Mouse (Mus musculus): ENCODE results near the gene Wdr63. TPM values are rescaled to one million over a fixed set of nuclear protein-coding genes. Genes with fewer than 3 reads are reported as not detected.

Wdr63 gene
- total and polyA plus RNA-seq, 2 experiments: 0.17 to 0.18 TPM

- no peak for TF ChIP-seq POLR2A (IDR thresholded peaks at IDR 0.05; ENCODE audit: extremely low read depth, insufficient read depth, low read length)
- TF ChIP-seq CTCF (IDR thresholded peaks at IDR 0.05; ENCODE audit: low read depth, low read length): no peak
- WGBS: 11% methylated on average over 10 of the region's 10 CpGs
- peak; percentile 94 for DNase-seq (ENCODE audit: extremely low read depth, low read depth, low spot score)
- Histone ChIP-seq H3K27me3 (ENCODE audit: control insufficient read depth, insufficient read depth, low read length) (no peaks in the 10 kb centered on the region), H3K4me1 (ENCODE audit: control insufficient read depth, insufficient read depth, low read length) (peaks cover 13% of the 10 kb centered on the region; the same call in 1 of the 2 replicates), H3K4me3 (ENCODE audit: insufficient read depth, low read depth, low read length) (no peak overlapping the region), H3K79me2 (ENCODE audit: control insufficient read depth, insufficient read depth, low read length) (peaks cover 4% of the 10 kb centered on the region; the same call in 1 of the 2 replicates), H3K9ac (ENCODE audit: low read depth, low read length) (peak overlapping the region; percentile 12; the same call in 1 of the 2 replicates), H3K27ac (replicated peaks; ENCODE audit: insufficient read depth, low read depth, low read length) (peak overlapping the region; percentile 86), H3K36me3 (ENCODE audit: control insufficient read depth, insufficient read depth, low read length) (no peaks in the 10 kb centered on the region)
Measured at GRCm38 (mm10) chr3:145992796-145993195, 115.1 kb downstream of the Wdr63 start.

DNA sequence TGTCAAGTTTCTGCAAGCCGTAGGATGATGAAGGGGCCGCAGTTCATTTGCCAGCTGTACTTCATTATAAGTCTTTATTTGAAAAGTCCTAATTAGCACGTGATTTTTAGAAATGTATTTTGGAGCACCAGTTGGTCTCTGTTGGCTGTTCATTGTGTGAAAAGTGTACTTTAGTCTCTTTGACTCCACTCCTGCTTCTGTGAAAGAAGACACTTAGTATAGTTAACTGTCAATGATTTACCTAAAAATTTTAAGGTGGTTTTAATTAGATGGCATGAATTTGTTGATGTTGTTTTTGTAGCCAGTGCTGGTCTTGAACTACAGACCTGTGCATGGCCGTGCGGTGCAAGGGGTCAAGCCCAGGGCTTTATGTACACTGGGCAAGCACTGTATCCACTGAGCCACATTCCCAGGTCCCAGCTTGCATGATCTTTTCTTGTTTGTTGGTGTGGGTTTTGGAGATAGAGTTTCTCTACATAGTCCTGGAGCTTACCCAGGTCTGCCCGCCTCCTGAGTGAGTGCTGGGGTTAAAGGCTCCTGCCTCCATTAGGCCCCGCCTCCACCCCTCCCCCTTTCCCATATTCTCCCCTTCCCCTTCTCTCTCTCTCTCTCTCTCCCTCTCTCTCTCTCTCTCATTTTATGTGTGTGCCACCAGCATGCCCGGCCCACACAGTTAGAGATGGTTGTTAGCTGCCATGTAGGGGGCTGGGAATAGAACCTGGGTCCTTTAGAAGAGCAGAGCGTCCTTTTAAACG is 115.8 kb downstream of the Wdr63 start:
- no peak overlapping the region for H3K4me3 ChIP-seq (ENCODE audit: insufficient read depth, low read depth, low read length)
- H3K36me3 ChIP-seq (ENCODE audit: control insufficient read depth, insufficient read depth, low read length): no peaks in the 10 kb centered on the region
- no peaks in the 10 kb centered on the region for H3K27me3 ChIP-seq (ENCODE audit: control insufficient read depth, insufficient read depth, low read length)
- H3K27ac ChIP-seq (replicated peaks; ENCODE audit: insufficient read depth, low read depth, low read length): peak overlapping the region; percentile 75
- peaks cover 13% of the 10 kb centered on the region; the same call in 1 of the 2 replicates for H3K4me1 ChIP-seq (ENCODE audit: control insufficient read depth, insufficient read depth, low read length)
- DNase-seq (ENCODE audit: extremely low read depth, low read depth, low spot score): peak; percentile 70
- WGBS: 40% methylated on average over 10 of the region's 10 CpGs
- TF ChIP-seq POLR2A (IDR thresholded peaks at IDR 0.05; ENCODE audit: extremely low read depth, insufficient read depth, low read length) (no peak), CTCF (IDR thresholded peaks at IDR 0.05; ENCODE audit: low read depth, low read length) (no peak)
- peaks cover 4% of the 10 kb centered on the region; the same call in 1 of the 2 replicates for H3K79me2 ChIP-seq (ENCODE audit: control insufficient read depth, insufficient read depth, low read length)
- H3K9ac ChIP-seq (ENCODE audit: low read depth, low read length): no peak overlapping the region

DNA sequence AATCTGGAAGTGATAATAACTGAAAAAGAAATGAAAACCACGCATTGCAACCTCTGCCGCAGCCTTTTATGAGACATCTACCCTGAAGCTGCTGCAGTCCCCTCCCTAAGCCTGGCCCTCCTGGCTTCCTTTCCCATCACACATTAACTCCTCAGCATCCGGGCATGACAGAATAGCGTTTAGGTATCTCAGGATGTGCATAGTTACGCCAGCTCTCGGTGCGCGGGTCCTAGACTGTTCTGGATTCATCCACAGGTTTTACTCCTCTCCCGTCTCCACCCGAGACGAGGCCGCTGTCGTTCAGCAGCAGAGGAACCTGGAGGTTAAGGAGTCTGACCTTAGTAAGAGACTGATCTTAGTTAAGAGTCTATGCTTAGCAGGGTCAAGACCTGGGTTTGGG is 116.8 kb downstream of the Wdr63 start:
- Histone ChIP-seq H3K4me3 (ENCODE audit: insufficient read depth, low read depth, low read length) (no peak overlapping the region), H3K27ac (replicated peaks; ENCODE audit: insufficient read depth, low read depth, low read length) (no peak overlapping the region), H3K79me2 (ENCODE audit: control insufficient read depth, insufficient read depth, low read length) (peaks cover 4% of the 10 kb centered on the region; the same call in 1 of the 2 replicates), H3K36me3 (ENCODE audit: control insufficient read depth, insufficient read depth, low read length) (no peaks in the 10 kb centered on the region), H3K9ac (ENCODE audit: low read depth, low read length) (no peak overlapping the region), H3K27me3 (ENCODE audit: control insufficient read depth, insufficient read depth, low read length) (no peaks in the 10 kb centered on the region), H3K4me1 (ENCODE audit: control insufficient read depth, insufficient read depth, low read length) (peaks cover 18% of the 10 kb centered on the region)
- TF ChIP-seq CTCF (IDR thresholded peaks at IDR 0.05; ENCODE audit: low read depth, low read length) (no peak), POLR2A (IDR thresholded peaks at IDR 0.05; ENCODE audit: extremely low read depth, insufficient read depth, low read length) (no peak)
- no peak for DNase-seq (ENCODE audit: extremely low read depth, low read depth, low spot score)
- WGBS: 86% methylated on average over 13 of the region's 13 CpGs

Other genes with a start within 250 kb of the Wdr63 start
- gene Bcl10, start 185.3 kb downstream of the Wdr63 start, total RNA-seq (2014; rRNA removed): 12.0 and 15.3 TPM in 2 replicates
- gene Bcl10, start 185.3 kb downstream of the Wdr63 start, polyA plus RNA-seq (2012; rRNA removed): 4.7 and 5.7 TPM in 2 replicates
- 6.7 and 8.2 TPM in 2 replicates for gene 2410004B18Rik, start 170.1 kb downstream of the Wdr63 start, total RNA-seq (2014; rRNA removed)
- 3.6 and 3.7 TPM in 2 replicates for gene 2410004B18Rik, start 170.1 kb downstream of the Wdr63 start, polyA plus RNA-seq (2012; rRNA removed)
- gene Syde2, start 120.3 kb downstream of the Wdr63 start, total RNA-seq (2014; rRNA removed): 5.4 and 7.9 TPM in 2 replicates
- gene Syde2, start 120.3 kb downstream of the Wdr63 start, polyA plus RNA-seq (2012; rRNA removed): 1.3 and 1.7 TPM in 2 replicates
- gene Mcoln3, start 9.3 kb upstream of the Wdr63 start, total RNA-seq (2014; rRNA removed): not detected in 2 replicates
- gene Mcoln3, start 9.3 kb upstream of the Wdr63 start, polyA plus RNA-seq (2012; rRNA removed): not detected in 2 replicates
- gene Mcoln2, start 41.7 kb upstream of the Wdr63 start, total RNA-seq (2014; rRNA removed): 0.34 and 0.55 TPM in 2 replicates
- 0.04 and 0.15 TPM in 2 replicates for gene Mcoln2, start 41.7 kb upstream of the Wdr63 start, polyA plus RNA-seq (2012; rRNA removed)
- 0.09 TPM in 1 of 2 replicates, not detected in the other for gene Lpar3, start 112.8 kb upstream of the Wdr63 start, total RNA-seq (2014; rRNA removed)
- 0.05 TPM in 1 of 2 replicates, not detected in the other for gene Lpar3, start 112.8 kb upstream of the Wdr63 start, polyA plus RNA-seq (2012; rRNA removed)

Measured in liver, adult 2 months (tissue).